Mouse (Mus musculus) embryonic fibroblast, embryonic 13.5 days (primary cell): Measurements from ENCODE around the gene Acvr1. TPM values are rescaled to one million over a fixed set of nuclear protein-coding genes. Genes with fewer than 3 reads are reported as not detected.

ENCODE experiments used
- H3K27ac ChIP-seq: 2 replicates; pipeline ENCODE4 v1.5.1; 2012; ENCODE audit warnings: low read length, control low read depth, inconsistent platforms; ENCODE audit not compliant: insufficient read depth
- H3K4me1 ChIP-seq: 2 replicates; pipeline ENCODE4 v1.6.1; 2011; ENCODE audit warnings: low read length; ENCODE audit not compliant: control insufficient read depth, insufficient read depth
- H3K4me3 ChIP-seq: 2 replicates; pipeline ENCODE4 v1.5.1; 2011; ENCODE audit warnings: mild to moderate bottlenecking, control low read depth, low read length; ENCODE audit not compliant: insufficient read depth
- CTCF ChIP-seq: IDR thresholded peaks from 2 replicates; pipeline ENCODE4 v1.5.1; 2011; ENCODE audit warnings: mild to moderate bottlenecking, control low read depth, low read length, moderate library complexity, borderline replicate concordance; ENCODE audit not compliant: insufficient read depth
- POLR2A ChIP-seq: IDR thresholded peaks from 2 replicates; pipeline ENCODE4 v1.6.1; 2011; ENCODE audit warnings: low read depth, mild to moderate bottlenecking, control low read depth, low read length, moderate library complexity
- polyA plus RNA-seq: library from polyadenylated mRNA; stranded (reverse); fragments of >200 nt; gene quantifications from 2 replicates; pipeline ENCODE4 v1.2.4, GENCODE M21; 2011; ENCODE audit warnings: low read depth; ENCODE audit not compliant: missing spikeins, insufficient read length

Gene Acvr1
- polyA plus RNA-seq, 1 experiment, result 57.1 TPM

DNA sequence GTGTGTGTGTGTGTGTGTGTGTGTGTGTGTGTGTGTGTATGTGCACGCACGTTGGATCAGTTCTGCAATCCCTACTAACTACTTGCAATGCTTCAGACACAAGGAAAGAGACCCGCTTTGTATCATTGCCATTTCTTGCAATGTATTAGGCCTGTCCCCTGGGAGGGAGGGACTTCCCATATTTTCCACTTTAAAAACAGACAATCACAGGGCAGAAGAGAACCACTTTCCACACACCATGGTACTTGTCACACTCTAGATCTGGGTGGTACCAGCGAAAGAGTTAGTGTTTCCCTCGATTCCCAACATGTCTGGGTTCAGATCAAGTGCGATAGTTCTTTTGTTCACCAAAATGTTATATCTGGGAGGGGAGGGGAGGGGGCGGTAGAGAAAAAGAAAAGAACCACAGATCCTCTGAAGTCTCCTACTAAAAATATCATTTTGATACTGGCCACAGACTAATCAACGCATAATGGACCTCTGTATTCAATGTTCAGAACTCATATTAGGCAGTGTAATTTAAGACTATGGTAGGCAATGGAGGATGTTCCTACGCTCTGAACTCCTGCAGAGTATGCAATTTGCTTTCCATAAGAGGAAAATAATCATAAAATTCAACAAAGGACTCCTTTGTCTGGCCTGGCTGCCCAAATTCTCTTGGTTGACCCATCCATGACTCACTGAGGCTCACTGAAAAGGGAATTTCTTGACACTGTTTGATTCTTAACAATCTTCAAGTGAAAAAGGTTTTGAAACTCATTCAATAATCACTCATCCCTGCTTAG is 61.5 kb downstream of the Acvr1 start:
- no peak overlapping the region for H3K4me3 ChIP-seq
- peaks cover 4% of the 10 kb centered on the region; the same call in 1 of the 2 replicates for H3K4me1 ChIP-seq
- H3K27ac ChIP-seq, result peak overlapping the region; percentile 95
- TF ChIP-seq POLR2A (no peak), CTCF (no peak)

DNA sequence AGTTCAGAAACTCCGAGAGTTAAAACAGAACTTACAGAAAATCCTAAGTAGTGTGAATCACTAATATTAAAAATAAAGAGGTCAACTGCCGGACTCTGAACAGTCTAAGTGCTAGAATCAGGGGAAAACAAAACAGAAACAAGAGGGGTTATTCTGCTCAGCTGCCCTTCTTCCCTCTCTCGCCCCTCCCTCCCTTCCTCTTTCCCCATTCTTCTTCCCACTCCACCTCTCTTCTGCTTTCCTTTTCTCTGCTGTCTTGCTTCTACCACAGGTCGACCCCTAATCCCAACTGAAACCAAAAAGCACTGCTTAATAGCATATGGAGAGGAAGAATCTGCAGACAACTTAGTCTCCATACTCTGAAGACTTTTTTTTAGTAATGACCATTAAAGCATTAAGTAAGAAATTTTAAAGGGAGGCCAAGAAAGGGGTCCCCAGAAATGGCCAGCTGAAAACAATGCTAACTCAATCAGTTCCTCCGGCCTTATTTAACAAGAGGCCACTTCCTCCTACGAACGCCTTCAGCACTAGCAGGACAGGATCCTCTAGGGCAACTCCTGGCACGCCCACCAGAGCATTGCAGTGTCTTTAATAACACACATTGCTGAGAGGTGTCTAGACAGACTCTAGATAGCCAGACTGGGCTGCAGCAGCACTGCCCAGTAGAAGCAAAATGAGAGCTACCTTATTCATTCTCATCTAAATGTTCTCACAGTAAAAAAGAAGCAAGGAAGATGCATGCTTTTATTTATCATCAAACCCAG is 70.1 kb downstream of the Acvr1 start:
- TF ChIP-seq POLR2A, result no peak
- TF ChIP-seq CTCF, result no peak
- Histone ChIP-seq H3K27ac (no peak overlapping the region), H3K4me3 (no peak overlapping the region), H3K4me1 (no peaks in the 10 kb centered on the region)

DNA sequence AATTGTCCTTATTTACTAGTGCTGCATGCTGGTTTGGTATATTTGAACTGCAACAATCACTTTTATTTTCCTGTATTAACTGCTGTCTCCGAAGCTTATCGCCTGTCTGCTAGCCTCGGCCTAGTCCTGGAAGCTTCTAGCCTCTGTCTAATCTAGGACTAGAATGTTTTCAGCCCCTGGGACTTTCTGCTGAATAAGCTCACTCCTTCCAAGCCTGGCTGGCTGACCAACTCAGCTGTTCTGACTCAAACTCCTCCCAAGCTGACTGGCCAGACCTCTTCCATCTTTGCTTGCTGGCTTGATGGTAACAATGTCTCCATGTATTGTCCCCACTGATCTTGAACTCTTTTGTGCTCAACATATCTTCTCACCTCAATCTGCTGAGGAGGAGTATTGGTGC is 71.7 kb downstream of the Acvr1 start:
- no peaks in the 10 kb centered on the region for H3K4me1 ChIP-seq
- H3K27ac ChIP-seq, result no peak overlapping the region
- no peak overlapping the region for H3K4me3 ChIP-seq
- TF ChIP-seq POLR2A, result no peak
- TF ChIP-seq CTCF, result no peak

DNA sequence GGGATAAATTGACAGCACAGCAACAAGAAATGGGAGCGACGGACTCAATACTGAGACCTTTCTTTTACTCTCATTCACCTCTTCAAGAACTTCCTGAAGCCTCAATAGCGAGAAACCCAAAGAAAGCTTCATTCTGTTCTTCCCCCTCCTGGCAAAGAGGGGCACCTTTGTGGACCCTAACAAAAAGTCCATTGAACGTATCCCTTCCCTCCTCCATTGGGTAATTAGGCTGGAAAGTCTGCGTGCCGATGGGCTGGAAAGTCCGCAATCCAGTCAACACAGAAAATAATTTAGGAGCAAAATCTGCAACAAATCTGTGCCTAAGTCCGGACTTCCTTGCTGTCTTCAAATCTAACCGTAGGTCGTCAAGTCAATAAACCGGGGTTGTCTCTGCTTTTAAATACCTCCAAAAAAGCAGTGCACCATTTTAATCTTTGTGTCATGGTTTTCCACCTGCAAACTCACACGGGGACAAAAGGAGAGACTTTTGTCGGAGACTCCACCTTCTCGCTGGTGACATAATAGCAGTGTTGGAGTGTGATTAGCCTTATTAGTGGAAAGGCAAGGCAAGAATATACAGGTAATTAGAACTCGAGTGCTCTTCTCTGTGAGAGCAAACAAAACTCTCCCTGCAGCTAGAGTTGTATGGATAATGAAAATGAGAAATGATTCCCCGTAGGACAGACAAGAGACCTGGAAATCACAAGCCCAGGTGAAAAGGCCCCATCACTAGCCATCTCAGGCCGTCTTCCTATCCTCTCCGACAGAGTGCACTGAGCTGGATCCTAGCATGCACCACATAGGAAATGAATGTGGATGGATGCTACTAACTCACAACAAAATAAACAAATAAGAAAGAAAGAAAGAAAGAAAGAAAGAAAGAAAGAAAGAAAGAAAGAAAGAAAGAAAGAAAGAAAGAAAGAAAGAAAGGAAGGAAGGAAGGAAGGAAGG is 73.0 kb downstream of the Acvr1 start:
- Histone ChIP-seq H3K4me3 (no peak overlapping the region), H3K27ac (no peak overlapping the region), H3K4me1 (no peaks in the 10 kb centered on the region)
- TF ChIP-seq CTCF (no peak), POLR2A (no peak)

DNA sequence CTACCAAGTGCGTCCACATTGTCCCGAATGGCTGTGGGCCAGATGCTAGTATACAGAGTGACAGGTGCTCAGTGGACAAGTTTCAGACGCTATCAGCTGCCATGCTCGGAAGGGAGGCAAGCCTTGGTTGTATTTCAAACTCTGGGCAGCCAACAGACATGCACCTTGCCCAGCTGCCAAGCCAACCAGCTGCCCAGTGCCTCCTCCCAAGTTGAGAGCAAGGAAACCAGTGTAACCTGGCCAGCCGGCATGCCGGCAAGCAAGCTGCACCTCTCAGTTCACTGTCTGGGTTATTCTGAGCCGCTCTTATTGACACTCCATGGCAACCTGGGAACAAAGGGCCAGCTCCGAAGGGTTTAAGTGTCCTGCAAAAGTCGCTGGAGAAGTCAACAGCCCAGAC is 77.7 kb downstream of the Acvr1 start:
- H3K4me3 ChIP-seq, result no peak overlapping the region
- TF ChIP-seq POLR2A (no peak), CTCF (no peak)
- no peak overlapping the region for H3K27ac ChIP-seq
- peaks cover 15% of the 10 kb centered on the region for H3K4me1 ChIP-seq

DNA sequence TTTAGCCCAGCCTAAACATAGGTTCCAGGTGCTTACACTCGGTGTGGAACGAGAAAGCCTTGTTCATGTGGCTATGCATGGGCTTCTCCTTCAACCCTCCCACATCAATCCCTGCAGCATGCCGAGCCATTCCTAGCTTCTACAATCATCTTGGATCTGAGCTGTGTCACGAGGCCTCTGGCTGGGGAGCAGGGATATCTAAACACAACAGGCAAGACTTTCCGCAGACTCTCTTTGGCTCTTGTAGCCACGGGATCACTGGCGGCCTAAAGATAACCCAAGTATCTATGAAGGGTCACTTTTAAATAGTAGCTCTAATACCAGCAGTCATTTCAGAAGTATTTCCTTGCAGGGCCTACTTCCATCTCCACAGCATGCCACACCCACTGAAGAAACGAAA is 78.6 kb downstream of the Acvr1 start:
- no peak overlapping the region for H3K4me3 ChIP-seq
- no peak for TF ChIP-seq POLR2A
- no peak overlapping the region for H3K27ac ChIP-seq
- peaks cover 21% of the 10 kb centered on the region for H3K4me1 ChIP-seq

DNA sequence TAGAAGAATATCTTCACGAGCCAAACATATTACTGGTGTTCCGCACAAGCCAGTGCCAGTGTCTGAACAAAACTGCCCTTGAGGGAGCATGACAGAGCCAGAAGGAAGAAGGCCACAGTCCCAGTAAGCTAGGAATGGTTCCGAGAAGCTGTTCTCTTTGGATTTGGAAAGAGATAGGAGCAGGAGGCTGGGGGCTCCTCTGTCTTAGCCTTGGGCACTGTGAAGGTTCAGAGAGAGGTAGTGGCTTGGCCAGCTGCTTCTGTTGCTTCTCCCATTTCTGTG is 79.7 kb downstream of the Acvr1 start:
- H3K27ac ChIP-seq, result no peak overlapping the region
- TF ChIP-seq POLR2A, result no peak
- TF ChIP-seq CTCF, result no peak
- H3K4me3 ChIP-seq, result no peak overlapping the region
- H3K4me1 ChIP-seq, result peaks cover 21% of the 10 kb centered on the region

DNA sequence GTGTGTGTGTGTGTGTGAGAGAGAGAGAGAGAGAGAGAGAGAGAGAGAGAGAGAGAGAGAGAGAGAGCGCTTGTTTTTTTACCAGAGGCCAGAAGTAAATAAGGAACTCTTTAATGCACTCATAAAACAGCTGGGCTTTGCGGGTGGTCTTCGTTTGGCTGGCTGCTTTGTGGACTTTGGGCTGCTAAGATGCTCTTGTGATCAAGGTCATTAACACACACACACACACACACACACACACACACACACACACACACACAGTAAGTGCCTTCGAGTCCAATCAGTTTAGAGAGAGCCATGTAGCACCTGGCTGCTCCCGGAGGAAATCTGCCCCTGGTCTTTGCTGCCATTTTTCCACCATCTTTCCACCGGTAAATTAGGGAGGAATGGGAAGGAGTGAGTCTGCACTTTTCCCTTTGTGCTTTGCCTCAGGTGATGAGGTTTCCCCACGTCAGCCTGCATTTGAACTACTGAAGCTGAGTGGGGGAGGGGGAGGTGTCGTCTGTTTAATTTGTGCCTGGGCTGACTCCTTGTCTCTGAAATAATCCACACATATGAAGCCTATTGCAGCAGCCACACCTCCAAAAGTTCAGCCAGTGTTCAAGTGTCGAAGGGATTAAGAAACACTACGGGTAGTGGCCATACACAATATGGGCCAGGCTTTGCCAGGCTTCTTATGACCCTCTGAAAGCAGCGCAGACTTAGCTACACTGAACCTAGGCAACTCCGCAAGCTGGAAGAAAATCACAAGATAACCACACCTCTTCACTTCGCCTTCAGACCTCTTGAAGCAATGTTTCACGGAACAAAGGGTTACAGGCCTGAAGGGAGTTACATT is 80.3 kb downstream of the Acvr1 start:
- no peak overlapping the region for H3K4me3 ChIP-seq
- peak overlapping the region; percentile 55; the same call in 1 of the 2 replicates for H3K27ac ChIP-seq
- H3K4me1 ChIP-seq, result peaks cover 21% of the 10 kb centered on the region
- TF ChIP-seq POLR2A, result no peak
- no peak for TF ChIP-seq CTCF

DNA sequence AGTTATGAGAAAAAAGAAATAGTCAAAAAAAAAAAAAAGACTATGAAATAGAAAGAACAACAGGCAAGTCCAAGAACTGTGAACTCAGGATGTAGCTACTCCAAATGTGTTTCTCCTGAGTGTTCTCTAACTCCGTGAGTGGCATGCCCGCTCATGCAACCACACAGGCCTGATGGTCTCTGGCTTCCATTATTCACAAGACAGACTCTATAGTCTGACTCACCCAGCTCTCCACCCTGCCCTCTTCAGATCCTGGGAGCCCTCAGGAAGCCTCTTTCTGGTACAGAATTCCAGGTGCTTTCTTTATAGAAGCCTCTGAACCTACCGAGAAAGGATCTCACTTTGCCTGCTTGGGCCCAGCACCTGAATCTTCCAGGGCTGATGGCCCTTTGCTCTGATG is 81.3 kb downstream of the Acvr1 start:
- TF ChIP-seq CTCF (no peak), POLR2A (no peak)
- peaks cover 21% of the 10 kb centered on the region for H3K4me1 ChIP-seq
- peak overlapping the region; percentile 55 for H3K27ac ChIP-seq
- no peak overlapping the region for H3K4me3 ChIP-seq
